Mouse (Mus musculus) hindbrain, embryonic 13.5 days (tissue): ENCODE measurements around the gene Mchr1. TPM values are rescaled to one million over a fixed set of nuclear protein-coding genes. Genes with fewer than 3 reads are reported as not detected.
"Not testable (repeated sequence)": the region's sequence is repeated elsewhere in the genome, so short reads cannot be mapped to it uniquely, and the experiment has no call there.

Experiments
- ATAC-seq: fragments of 200-750 bp; cut with Nextera tagmentation; 2 replicates; pipeline ENCODE4 v1.8.0; 2017; ENCODE audit warnings: moderate TSS enrichment; ENCODE audit not compliant: low FRiP score
- H3K27ac ChIP-seq: fragments of 300-500 bp; sonication (generic); 2 replicates; pipeline ENCODE4 v1.5.1; 2015; ENCODE audit warnings: inconsistent platforms, mild to moderate bottlenecking, moderate library complexity
- H3K27me3 ChIP-seq: fragments of 300-500 bp; sonication (generic); 2 replicates; pipeline ENCODE4 v1.6.1; 2015; ENCODE audit warnings: mild to moderate bottlenecking, inconsistent platforms
- H3K36me3 ChIP-seq: fragments of 300-500 bp; sonication (generic); 2 replicates; pipeline ENCODE4 v1.6.1; 2015; ENCODE audit warnings: mild to moderate bottlenecking, inconsistent platforms
- H3K4me1 ChIP-seq: fragments of 300-500 bp; sonication (generic); replicated peaks from 2 replicates; pipeline ENCODE4 v1.6.1; 2015; ENCODE audit warnings: inconsistent platforms
- H3K4me2 ChIP-seq: fragments of 300-500 bp; sonication (generic); 2 replicates; pipeline ENCODE4 v1.6.1; 2015; ENCODE audit warnings: inconsistent platforms, mild to moderate bottlenecking, moderate library complexity
- H3K4me3 ChIP-seq: fragments of 300-500 bp; sonication (generic); 2 replicates; pipeline ENCODE4 v1.5.1; 2015; ENCODE audit warnings: mild to moderate bottlenecking, inconsistent platforms
- H3K9ac ChIP-seq: fragments of 300-500 bp; sonication (generic); 2 replicates; pipeline ENCODE4 v1.6.1; 2015; ENCODE audit warnings: mild to moderate bottlenecking, inconsistent platforms
- H3K9me3 ChIP-seq: fragments of 300-500 bp; sonication (generic); 2 replicates; pipeline ENCODE4 v1.6.1; 2016; ENCODE audit warnings: inconsistent platforms
- WGBS: fragments of 180-500 bp; shearing (Covaris S2); methylation state at CpG from one replicate; pipeline ENCODE4 v1.1.7; 2015; 5-methylcytosine and 5-hydroxymethylcytosine counted together
- polyA plus RNA-seq: library from polyadenylated mRNA; unstranded; fragments of >200 nt; fragmentation: Nextera tagmentation; extraction: Ambion mirVana; gene quantifications from 2 replicates; pipeline ENCODE4 v1.2.1, GENCODE M21; 2015

Gene Mchr1
- polyA plus RNA-seq, 1 experiment from 2014 or later: 1.6 TPM

DNA sequence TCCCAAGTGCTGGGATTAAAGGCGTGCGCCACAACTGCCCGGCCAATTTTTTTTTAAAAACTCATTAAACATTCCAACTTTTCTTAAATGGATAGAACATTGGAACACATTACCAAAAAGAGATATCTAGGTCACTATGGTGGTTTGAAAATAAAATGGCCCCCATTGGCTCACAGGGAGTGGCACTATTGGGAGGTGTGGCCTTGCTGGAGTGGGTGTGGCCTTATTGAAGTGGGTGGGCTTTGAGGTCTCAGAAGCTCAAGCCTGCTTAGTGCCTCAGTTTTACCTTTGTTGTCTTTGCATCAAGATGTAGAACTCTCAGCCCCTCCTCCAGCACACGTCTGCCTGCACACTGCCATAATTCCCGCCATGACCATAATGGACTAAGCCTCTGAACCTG lies 32.8 kb upstream of the Mchr1 start:
- WGBS: 97% methylated on average over 5 of the region's 5 CpGs
- no peaks in the 10 kb centered on the region for H3K27me3 ChIP-seq
- no peak overlapping the region for H3K9ac ChIP-seq
- H3K36me3 ChIP-seq: no peaks in the 10 kb centered on the region
- no peak for ATAC-seq
- H3K4me2 ChIP-seq: no peak overlapping the region
- H3K4me1 ChIP-seq: no peaks in the 10 kb centered on the region
- no peak overlapping the region for H3K27ac ChIP-seq
- no peak overlapping the region for H3K4me3 ChIP-seq
- no peaks in the 10 kb centered on the region for H3K9me3 ChIP-seq

DNA sequence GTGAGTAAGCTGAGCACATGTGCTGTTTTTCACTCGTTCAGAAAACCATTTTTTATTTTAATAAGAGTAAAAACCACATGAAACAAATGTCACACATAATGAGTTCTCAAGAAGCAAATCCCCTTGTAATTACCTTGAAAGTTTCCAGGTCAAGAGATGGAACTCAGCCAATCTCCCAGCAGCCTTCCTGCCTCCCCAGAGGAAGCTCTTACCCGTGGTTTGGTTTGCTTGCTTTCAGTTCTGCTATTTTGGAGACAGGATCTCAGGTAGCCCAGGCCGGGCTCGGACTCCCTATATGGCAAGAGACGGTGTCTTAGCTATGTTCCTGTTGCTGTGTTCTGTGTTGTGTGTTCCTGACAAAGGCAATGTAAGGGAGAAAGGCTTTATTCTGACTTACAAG lies 24.8 kb upstream of the Mchr1 start:
- Histone ChIP-seq H3K4me1 (no peaks in the 10 kb centered on the region), H3K9ac (no peak overlapping the region), H3K4me3 (no peak overlapping the region), H3K36me3 (no peaks in the 10 kb centered on the region), H3K9me3 (no peaks in the 10 kb centered on the region), H3K27ac (no peak overlapping the region), H3K4me2 (no peak overlapping the region), H3K27me3 (no peaks in the 10 kb centered on the region)
- 78% methylated on average over 5 of the region's 5 CpGs for WGBS
- ATAC-seq: no peak

DNA sequence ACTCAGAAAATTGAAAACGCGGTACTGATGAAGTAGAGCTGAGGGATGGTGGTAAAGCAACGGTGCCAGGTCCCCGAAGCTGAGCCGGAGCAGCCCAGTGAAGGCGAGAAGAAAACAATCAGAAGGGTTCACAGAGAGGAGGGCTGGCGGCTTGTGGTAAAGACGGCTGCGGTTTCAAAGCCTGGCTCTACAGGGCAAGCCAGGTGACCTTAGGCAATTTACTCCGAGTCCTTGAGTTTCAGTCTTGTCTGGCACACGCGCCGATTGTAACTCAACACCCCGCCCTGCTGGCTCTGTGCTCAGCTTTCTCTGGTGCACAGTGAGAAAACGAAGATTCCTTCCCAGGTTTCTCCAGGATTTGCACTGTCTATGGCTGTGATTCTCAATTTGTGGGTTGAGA lies 22.3 kb upstream of the Mchr1 start:
- Histone ChIP-seq H3K9ac (no peak overlapping the region), H3K27ac (no peak overlapping the region), H3K4me1 (no peaks in the 10 kb centered on the region), H3K4me2 (no peak overlapping the region), H3K4me3 (no peak overlapping the region), H3K36me3 (no peaks in the 10 kb centered on the region), H3K27me3 (no peaks in the 10 kb centered on the region), H3K9me3 (no peaks in the 10 kb centered on the region)
- 83% methylated on average over 15 of the region's 15 CpGs for WGBS
- no peak for ATAC-seq

DNA sequence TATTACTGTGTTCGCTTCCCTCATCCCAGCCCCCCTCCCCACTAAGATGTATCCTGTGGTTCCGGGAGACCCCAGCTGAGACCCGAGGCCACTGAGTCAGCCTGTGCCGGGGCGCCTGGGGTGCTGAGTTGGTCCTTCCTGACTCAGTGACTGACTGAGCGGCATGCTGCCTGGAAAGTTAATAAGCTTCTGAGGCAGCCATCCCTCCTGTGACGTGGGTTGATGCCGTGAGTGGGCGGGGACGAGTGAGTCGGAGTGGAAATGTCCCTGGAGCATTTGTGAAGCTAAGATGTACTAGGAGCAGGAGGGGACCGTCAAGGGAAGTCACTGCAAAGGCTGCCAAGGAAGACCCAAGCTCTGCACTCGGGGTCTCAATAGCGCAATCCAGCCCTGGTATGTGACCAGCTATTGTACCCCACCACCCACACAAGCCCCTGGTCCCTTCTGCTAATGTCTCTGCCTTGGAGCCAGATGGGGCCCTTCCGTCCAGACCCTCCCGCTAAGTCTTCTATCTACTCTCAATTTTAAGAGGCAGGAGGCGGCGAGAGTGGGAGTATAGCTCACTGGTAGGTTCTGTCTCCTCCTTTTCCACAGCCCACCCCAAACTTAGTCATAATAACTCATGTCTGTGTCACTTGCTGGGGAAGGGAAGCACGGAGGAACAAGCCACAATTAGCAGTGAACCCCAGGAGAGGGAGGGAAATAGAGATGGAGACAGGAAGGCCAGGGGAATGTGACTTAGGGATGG lies 18.2 kb upstream of the Mchr1 start:
- WGBS: 81% methylated on average over 19 of the region's 19 CpGs
- ATAC-seq: no peak

DNA sequence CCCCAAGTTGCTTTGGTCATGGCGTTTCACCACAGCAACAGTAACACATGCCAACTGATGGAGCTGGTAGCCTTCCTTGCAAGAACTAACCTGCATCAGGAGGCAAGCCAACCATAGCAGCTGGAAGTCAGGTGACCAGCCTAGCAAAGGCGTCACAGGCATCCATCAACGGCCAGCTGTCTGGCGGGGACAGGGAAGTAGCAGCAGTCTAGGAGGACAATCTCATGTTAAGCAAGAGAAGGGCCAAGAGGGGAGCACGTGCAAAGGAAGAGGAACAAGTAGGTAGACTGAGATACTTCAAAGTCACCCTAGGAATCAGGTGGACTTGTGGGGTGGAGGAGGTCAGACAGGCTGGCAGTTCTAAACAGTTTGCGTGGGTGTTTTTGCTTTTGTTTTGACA lies 16.2 kb upstream of the Mchr1 start:
- H3K27ac ChIP-seq: no peak overlapping the region
- H3K27me3 ChIP-seq: no peaks in the 10 kb centered on the region
- no peaks in the 10 kb centered on the region for H3K9me3 ChIP-seq
- no peaks in the 10 kb centered on the region for H3K4me1 ChIP-seq
- H3K4me2 ChIP-seq: no peak overlapping the region
- no peak overlapping the region for H3K9ac ChIP-seq
- whole genome bisulfite sequencing: 76% methylated on average over 6 of the region's 6 CpGs
- H3K4me3 ChIP-seq: no peak overlapping the region
- no peaks in the 10 kb centered on the region for H3K36me3 ChIP-seq
- no peak for ATAC-seq

More for the DNA sequence above, 18.2 kb upstream of the Mchr1 start:
- no peaks in the 10 kb centered on the region for H3K9me3 ChIP-seq
- no peaks in the 10 kb centered on the region for H3K36me3 ChIP-seq
- H3K4me1 ChIP-seq: no peaks in the 10 kb centered on the region
- no peak overlapping the region for H3K4me3 ChIP-seq
- no peak overlapping the region for H3K9ac ChIP-seq
- H3K4me2 ChIP-seq: no peak overlapping the region
- H3K27me3 ChIP-seq: no peaks in the 10 kb centered on the region
- H3K27ac ChIP-seq: no peak overlapping the region

DNA sequence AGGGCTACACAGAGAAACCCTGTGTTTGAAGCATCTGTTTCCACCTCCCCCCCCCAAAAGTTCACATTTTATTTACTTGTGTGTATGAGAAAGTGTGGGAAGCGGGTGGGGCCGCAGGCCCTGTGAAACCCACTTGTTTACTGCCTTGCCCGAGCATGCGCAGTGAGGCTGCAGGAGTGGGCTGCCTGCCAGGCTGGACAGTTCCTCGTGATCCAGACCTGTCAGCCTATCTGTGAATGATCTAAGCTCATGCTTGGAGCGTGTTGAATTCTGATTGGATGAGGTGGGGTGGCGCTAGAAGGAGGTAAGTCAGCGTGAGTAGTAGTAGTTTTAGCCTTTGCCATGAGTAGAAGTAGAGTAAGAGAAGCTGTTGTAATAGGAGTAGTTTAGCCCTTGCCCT lies 15.2 kb upstream of the Mchr1 start:
- not testable (repeated sequence) for H3K27me3 ChIP-seq, H3K36me3 ChIP-seq, ATAC-seq, H3K9me3 ChIP-seq, H3K4me3 ChIP-seq, H3K9ac ChIP-seq, H3K27ac ChIP-seq, H3K4me1 ChIP-seq, H3K4me2 ChIP-seq
- 75% methylated on average over 8 of the region's 8 CpGs for WGBS

DNA sequence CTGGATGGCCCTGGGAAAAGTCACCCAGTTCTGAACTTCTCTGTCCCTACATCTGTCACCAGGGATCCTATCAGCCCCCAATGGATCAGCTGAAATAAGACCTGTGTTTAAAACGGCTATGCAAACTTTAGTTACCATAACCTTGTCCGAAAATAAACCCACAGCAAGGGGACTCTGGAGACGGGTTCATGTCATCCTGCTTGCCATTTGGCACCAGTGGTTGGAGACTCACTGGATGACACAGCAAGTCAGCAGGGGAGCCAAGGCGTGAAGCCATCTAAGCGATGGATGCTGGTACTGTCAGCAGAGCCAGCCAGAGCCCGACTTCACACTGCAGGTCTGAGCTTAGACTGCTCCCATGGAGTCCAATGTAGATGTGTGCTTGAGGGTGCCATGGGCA lies 13.9 kb upstream of the Mchr1 start:
- Histone ChIP-seq H3K36me3 (no peaks in the 10 kb centered on the region), H3K9ac (no peak overlapping the region), H3K4me2 (no peak overlapping the region), H3K4me1 (no peaks in the 10 kb centered on the region), H3K9me3 (no peaks in the 10 kb centered on the region), H3K27ac (no peak overlapping the region), H3K4me3 (no peak overlapping the region), H3K27me3 (no peaks in the 10 kb centered on the region)
- ATAC-seq: no peak
- 78% methylated on average over 6 of the region's 6 CpGs for WGBS

DNA sequence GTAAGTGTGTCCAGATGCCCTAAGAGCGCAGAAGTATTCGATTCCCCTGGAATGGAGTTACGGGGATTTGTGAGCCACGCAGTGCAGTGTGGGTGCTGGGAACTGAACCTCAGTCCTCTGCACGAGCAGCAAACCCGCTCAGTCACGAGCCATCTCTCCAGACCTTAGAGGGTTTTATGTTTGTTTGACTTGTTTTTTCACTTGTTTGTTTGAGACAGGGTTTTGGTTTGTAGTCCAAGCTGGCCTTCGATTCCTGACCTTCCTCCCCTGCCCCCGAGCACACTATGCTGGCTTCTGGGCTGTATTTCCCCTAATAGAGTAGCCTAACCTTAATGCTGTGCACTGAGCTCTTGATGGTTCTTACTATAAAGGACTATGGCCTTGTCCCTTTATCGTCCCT lies 10.3 kb upstream of the Mchr1 start:
- Histone ChIP-seq H3K36me3 (no peaks in the 10 kb centered on the region), H3K4me2 (no peak overlapping the region), H3K27ac (no peak overlapping the region), H3K4me1 (no peaks in the 10 kb centered on the region), H3K9me3 (no peaks in the 10 kb centered on the region), H3K27me3 (no peaks in the 10 kb centered on the region), H3K9ac (no peak overlapping the region), H3K4me3 (no peak overlapping the region)
- WGBS: 87% methylated on average over 10 of the region's 10 CpGs
- ATAC-seq: no peak

DNA sequence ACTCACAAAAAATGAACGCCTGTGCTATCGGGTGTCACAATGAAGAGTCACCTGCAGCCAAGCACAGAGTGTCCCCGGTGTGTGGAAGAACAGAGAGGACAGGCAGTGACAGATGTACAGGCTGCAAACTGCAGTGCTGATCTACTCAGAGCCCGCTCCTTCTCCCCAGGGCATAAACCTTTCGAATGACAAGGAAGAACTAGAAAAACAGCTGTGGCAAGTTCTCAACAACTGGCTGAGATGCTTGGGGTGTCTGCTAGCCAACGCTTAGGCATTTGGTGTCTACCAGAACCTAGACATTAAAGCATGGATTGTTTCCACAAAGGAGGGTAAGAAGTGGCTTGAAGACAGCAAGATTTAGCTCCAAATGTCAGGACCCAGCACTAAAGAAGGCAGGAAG lies 9.6 kb upstream of the Mchr1 start:
- 70% methylated on average over 6 of the region's 6 CpGs for WGBS

DNA sequence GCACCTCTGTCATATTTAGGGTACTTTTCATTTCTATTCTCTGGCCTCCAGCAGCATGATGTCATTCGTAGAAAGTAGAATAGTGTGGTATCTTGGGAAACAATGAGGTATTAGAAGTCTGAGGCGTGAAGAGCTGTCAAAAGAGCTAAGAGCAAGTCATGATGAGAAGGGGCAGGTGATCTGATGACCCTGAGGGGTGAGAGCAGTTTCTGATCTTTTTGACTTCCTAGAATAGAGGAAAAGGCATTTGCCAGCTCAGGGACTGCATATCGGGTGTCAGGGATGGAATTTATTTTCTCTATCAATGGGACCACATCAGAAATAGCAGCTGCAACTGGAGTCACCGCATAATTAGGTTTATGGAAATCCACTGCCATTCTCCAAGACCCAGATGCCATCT lies 8.5 kb upstream of the Mchr1 start:
- Histone ChIP-seq H3K27me3 (no peaks in the 10 kb centered on the region), H3K9me3 (no peaks in the 10 kb centered on the region), H3K4me2 (no peak overlapping the region), H3K36me3 (no peaks in the 10 kb centered on the region), H3K4me3 (no peak overlapping the region), H3K4me1 (no peaks in the 10 kb centered on the region), H3K9ac (no peak overlapping the region), H3K27ac (no peak overlapping the region)
- 49% methylated on average over 4 of the region's 4 CpGs for WGBS
- no peak for ATAC-seq

More for the DNA sequence above, 9.6 kb upstream of the Mchr1 start:
- no peak for ATAC-seq
- Histone ChIP-seq H3K4me3 (no peak overlapping the region), H3K27ac (no peak overlapping the region), H3K27me3 (no peaks in the 10 kb centered on the region), H3K36me3 (no peaks in the 10 kb centered on the region), H3K4me2 (no peak overlapping the region), H3K9ac (no peak overlapping the region), H3K4me1 (no peaks in the 10 kb centered on the region), H3K9me3 (no peaks in the 10 kb centered on the region)

DNA sequence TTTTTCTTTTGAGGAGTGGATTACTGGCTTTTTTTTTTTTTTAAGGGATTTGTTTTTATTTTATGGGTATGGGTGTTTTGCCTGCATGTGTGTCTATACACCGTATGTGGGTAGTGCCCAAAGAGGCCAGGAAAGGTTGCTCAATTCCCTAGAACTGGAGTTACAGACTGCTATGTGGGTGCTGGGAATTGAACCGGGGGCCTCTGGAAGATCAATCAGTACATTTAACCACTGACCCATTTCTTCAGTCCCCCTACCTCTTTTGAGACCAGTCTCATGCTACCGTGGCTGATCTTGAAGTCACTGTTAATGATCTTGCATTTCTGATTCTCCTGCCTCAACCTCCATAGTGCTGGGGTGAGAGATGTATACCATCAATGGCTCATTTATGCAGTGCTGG lies 8.0 kb upstream of the Mchr1 start:
- ATAC-seq: no peak

DNA sequence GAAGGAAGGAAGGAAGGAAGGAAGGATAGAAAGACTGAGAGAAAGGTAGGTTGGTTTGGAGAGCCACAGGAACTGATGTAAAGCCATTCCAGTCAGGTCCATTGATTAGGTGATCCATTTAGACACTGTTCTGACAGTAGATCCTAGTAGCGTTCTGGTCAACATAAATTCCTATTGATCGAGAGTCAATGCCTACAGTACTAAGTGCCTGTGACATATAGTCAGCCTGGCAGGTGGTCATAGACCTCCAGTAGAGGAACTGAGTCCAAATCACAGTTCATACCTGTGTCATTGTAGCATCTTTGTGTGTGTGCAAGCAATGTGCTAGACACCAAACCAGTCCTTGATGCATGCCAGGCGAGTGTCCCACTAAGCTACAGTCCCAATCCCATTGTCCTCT lies 7.0 kb upstream of the Mchr1 start:
- ATAC-seq: no peak
- H3K4me3 ChIP-seq: no peak overlapping the region
- no peaks in the 10 kb centered on the region for H3K36me3 ChIP-seq
- no peak overlapping the region for H3K4me2 ChIP-seq
- H3K4me1 ChIP-seq: no peaks in the 10 kb centered on the region
- H3K9me3 ChIP-seq: no peaks in the 10 kb centered on the region
- no peak overlapping the region for H3K9ac ChIP-seq
- H3K27me3 ChIP-seq: no peaks in the 10 kb centered on the region
- H3K27ac ChIP-seq: no peak overlapping the region
- WGBS: 94% methylated on average over 3 of the region's 3 CpGs

More for the DNA sequence above, 8.0 kb upstream of the Mchr1 start:
- H3K4me3 ChIP-seq: no peak overlapping the region
- no peaks in the 10 kb centered on the region for H3K36me3 ChIP-seq
- no peaks in the 10 kb centered on the region for H3K4me1 ChIP-seq
- no peaks in the 10 kb centered on the region for H3K9me3 ChIP-seq
- 84% methylated on average over 3 of the region's 3 CpGs for WGBS
- H3K9ac ChIP-seq: no peak overlapping the region
- H3K27me3 ChIP-seq: no peaks in the 10 kb centered on the region
- no peak overlapping the region for H3K4me2 ChIP-seq
- no peak overlapping the region for H3K27ac ChIP-seq

DNA sequence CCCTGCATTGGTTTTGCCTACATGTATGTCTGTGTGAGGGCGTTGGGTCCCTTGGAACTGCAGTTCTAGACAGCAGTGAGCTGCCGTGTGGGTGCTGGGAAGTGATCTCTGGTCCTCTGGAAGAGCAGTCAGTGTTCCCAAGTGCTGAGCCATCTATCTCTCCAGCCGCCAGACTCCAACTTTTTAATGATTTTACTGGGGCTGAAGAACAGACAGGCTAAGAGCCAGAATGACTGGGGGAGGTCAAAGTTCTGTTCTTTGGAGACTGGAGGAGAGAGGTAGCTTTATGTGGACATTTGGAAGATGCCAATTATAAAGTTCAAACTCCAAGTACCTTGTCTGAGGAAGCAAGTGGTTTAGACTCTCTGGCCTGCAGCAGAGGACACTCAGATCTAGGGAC lies 5.5 kb upstream of the Mchr1 start:
- no peaks in the 10 kb centered on the region for H3K36me3 ChIP-seq
- no peaks in the 10 kb centered on the region for H3K27me3 ChIP-seq
- no peak for ATAC-seq
- H3K4me2 ChIP-seq: no peak overlapping the region
- no peak overlapping the region for H3K9ac ChIP-seq
- H3K27ac ChIP-seq: no peak overlapping the region
- WGBS: 72% methylated on average over 3 of the region's 3 CpGs
- H3K4me3 ChIP-seq: no peak overlapping the region
- H3K9me3 ChIP-seq: no peaks in the 10 kb centered on the region
- H3K4me1 ChIP-seq: peaks cover 1% of the 10 kb centered on the region; the same call in 1 of the 2 replicates
